Comparison of ENCODE assay signal across 10 mouse cellular contexts in the genomic region with DNA sequence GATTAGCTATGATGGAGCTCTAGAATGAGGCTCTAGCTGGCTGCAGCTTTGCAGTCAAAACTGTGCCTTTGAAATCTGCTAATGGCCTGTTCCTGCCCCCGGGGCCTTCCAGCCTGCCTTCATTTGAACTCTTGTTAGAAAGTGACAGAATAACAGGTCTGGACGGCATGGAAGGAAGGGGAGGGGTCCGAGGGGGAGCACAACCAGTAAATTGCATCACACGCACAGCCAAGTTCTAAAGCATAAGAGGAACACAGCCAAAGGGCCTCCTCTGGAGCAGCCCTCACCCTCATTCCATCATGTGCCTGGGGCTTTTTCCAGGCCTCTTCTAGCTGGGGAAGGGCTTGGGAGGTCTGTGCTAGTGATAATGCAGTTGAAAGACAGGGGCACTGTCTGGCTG.
DNase-seq lines count a peak whose midpoint lies in the region; ATAC-seq and TF ChIP-seq lines count a peak whose summit lies in the region.
"Had no signal": no experiment of that assay in that cellular context is flagged by ENCODE, and none has a peak within 500 bp of the region (broad histone marks: within the 10 kb centered on the region; RNA-seq: fewer than 3 reads in every experiment).

No protein-coding gene starts in this region.

- H3K9ac ChIP-seq in heart, adult 2 months (ENCODE audit: low read depth, low read length), result no peak overlapping the region
- no peak overlapping the region for H3K9ac ChIP-seq in lung, embryonic 14.5 days
- H3K9ac ChIP-seq in kidney, embryonic 15.5 days, result no peak overlapping the region
- H3K9ac ChIP-seq: hindbrain, embryonic 12.5 days had no signal

- peak; percentile 21 to 32 for DNase-seq in heart, adult 2 months
- DNase-seq in heart, adult 8-10 months (ENCODE audit: low spot score), result no peak
- DNase-seq in lung, embryonic 14.5 days, result peak; percentile 26
- no peak for DNase-seq in lung, postnatal 25 days (ENCODE audit: low spot score)
- peak; percentile 24 for DNase-seq in lung, postnatal 36 days
- DNase-seq in adipocyte (ENCODE audit: low spot score), result no peak
- DNase-seq in frontal cortex, postnatal 10 days (ENCODE audit: low spot score in 2 of 2), result no peak

- TF ChIP-seq POLR2A in heart, adult 2 months (IDR thresholded peaks at IDR 0.05; ENCODE audit: insufficient read depth, low read depth, low read length), result no peak

- H3K27me3 ChIP-seq in heart, adult 2 months (ENCODE audit: control insufficient read depth, insufficient read depth, low read length), result no peaks in the 10 kb centered on the region
- no peaks in the 10 kb centered on the region for H3K27me3 ChIP-seq in lung, embryonic 14.5 days (ENCODE audit: insufficient read depth, low read length)
- H3K27me3 ChIP-seq in kidney, embryonic 15.5 days, result no peaks in the 10 kb centered on the region; the same call in 1 of the 2 replicates
- H3K27me3 ChIP-seq: hindbrain, embryonic 12.5 days; Patski had no signal

- H3K79me2 ChIP-seq in heart, adult 2 months (replicated peaks; ENCODE audit: control insufficient read depth, insufficient read depth, low read length), result no peaks in the 10 kb centered on the region

- H3K4me2 ChIP-seq in lung, embryonic 14.5 days, result no peak overlapping the region
- H3K4me2 ChIP-seq in kidney, embryonic 15.5 days, result no peak overlapping the region
- H3K4me2 ChIP-seq: hindbrain, embryonic 12.5 days had no signal

- 0 out of 2 replicates have a peak, but pooled peaks have one; percentile 8 for TF ChIP-seq CTCF in heart, adult 2 months (IDR thresholded peaks at IDR 0.05)
- TF ChIP-seq CTCF in lung, embryonic 14.5 days (IDR thresholded peaks at IDR 0.05; ENCODE audit: low read depth), result no peak

- H3K4me1 ChIP-seq in heart, adult 2 months (ENCODE audit: control insufficient read depth, insufficient read depth, low read length), result peaks cover 24% of the 10 kb centered on the region
- H3K4me1 ChIP-seq in lung, embryonic 14.5 days (ENCODE audit: insufficient read depth), result peaks cover 12% of the 10 kb centered on the region
- peaks cover 24% of the 10 kb centered on the region for H3K4me1 ChIP-seq in kidney, embryonic 15.5 days

- peak overlapping the region; percentile 59 for H3K27ac ChIP-seq in heart, adult 2 months
- no peak overlapping the region for H3K27ac ChIP-seq in lung, embryonic 14.5 days (ENCODE audit: low read depth)
- H3K27ac ChIP-seq in kidney, embryonic 15.5 days, result no peak overlapping the region

- ATAC-seq in lung, embryonic 14.5 days (ENCODE audit: insufficient read depth), result peak; percentile 45; the same call in 1 of the 2 replicates
- ATAC-seq in kidney, embryonic 15.5 days (replicated peaks; ENCODE audit: low FRiP score), result peak; percentile 63; the same call in 1 of the 2 replicates
- ATAC-seq: Patski had no signal

- no peak overlapping the region for H3K4me3 ChIP-seq in heart, adult 2 months
- H3K4me3 ChIP-seq in lung, embryonic 14.5 days (ENCODE audit: low read depth, low read length), result no peak overlapping the region
- H3K4me3 ChIP-seq in kidney, embryonic 15.5 days (replicated peaks), result no peak overlapping the region
- H3K4me3 ChIP-seq: hindbrain, embryonic 12.5 days had no signal

- intact Hi-C loops in heart, adult 2 months (cut with DNase I), result loop anchor here (5.0 kb wide), 1 partner anchor 76 kb away; no protein-coding TSS in a partner anchor

- TF ChIP-seq EP300 in heart, adult 2 months (IDR thresholded peaks at IDR 0.05; ENCODE audit: insufficient read depth, low read depth, low read length), result no peak

- H3K36me3 ChIP-seq in heart, adult 2 months (ENCODE audit: control insufficient read depth, insufficient read depth, low read length), result peaks cover 12% of the 10 kb centered on the region
- no peaks in the 10 kb centered on the region for H3K36me3 ChIP-seq in lung, embryonic 14.5 days (ENCODE audit: insufficient read depth)
- no peaks in the 10 kb centered on the region for H3K36me3 ChIP-seq in kidney, embryonic 15.5 days
- H3K36me3 ChIP-seq: hindbrain, embryonic 12.5 days had no signal

- 24% methylated on average over 4 of the region's 4 CpGs for WGBS in heart, adult 2 months
- 36% methylated on average over 4 of the region's 4 CpGs for WGBS in lung, embryonic 14.5 days
- 21% methylated on average over 4 of the region's 4 CpGs for WGBS in kidney, embryonic 15.5 days

- H3K9me3 ChIP-seq in lung, embryonic 14.5 days (ENCODE audit: low read depth, low read length), result no peaks in the 10 kb centered on the region
- H3K9me3 ChIP-seq in kidney, embryonic 15.5 days (replicated peaks), result no peaks in the 10 kb centered on the region
- H3K9me3 ChIP-seq: hindbrain, embryonic 12.5 days had no signal

Comparison
In these comparisons a context has a peak if more than half of its experiments do, and no peak if none do; other contexts are left out.
1. DNase-seq: peak in heart, adult 2 months (2 of 2), lung, embryonic 14.5 days (single experiment) and lung, postnatal 36 days (single experiment); none in heart, adult 8-10 months (single experiment), lung, postnatal 25 days (single experiment), adipocyte (single experiment) and frontal cortex, postnatal 10 days (0 of 2).